Mouse (Mus musculus): ENCODE results near the gene Dkkl1.

DNA sequence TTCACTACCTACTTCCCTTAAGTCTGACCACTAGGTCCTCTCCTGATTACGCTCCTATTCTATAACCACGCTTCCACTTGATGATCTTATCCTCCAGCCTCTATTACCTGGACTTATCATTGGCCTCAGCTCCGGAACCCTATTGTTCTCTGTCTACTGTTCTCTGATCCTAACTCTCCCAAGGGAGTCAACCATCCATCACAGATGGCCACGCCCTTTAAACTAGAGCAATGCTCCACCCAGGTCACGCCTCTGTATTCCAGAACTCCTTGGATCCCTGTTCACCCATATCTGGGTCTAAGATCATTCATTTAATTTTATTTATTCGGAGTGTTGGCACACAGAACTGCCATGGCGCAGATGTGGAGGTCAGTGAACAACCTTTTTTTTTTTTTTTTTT is 409 bp upstream of the Dkkl1 start:
- no peak for TF ChIP-seq CTCF (IDR thresholded peaks at IDR 0.05; ENCODE audit: borderline replicate concordance, insufficient read depth, low read length)
- no peak for TF ChIP-seq POLR2A (IDR thresholded peaks at IDR 0.05; ENCODE audit: low read depth, low read length)

Data from embryonic fibroblast, embryonic 13.5 days (primary cell).